Mouse (Mus musculus) lung, embryonic 14.5 days (tissue): ENCODE data around the gene Coq8b. TPM values are rescaled to one million over a fixed set of nuclear protein-coding genes. Genes with fewer than 3 reads are reported as not detected.
A peak's percentile ranks its signal among the peaks of the same experiment; 100 is the strongest.

Experiments
- ATAC-seq: fragments of 200-750 bp; cut with Nextera tagmentation; 2 replicates; pipeline ENCODE4 v1.8.0; 2017; ENCODE audit warnings: mild to moderate bottlenecking, moderate TSS enrichment, moderate library complexity; ENCODE audit not compliant: insufficient read depth
- DNase-seq: peaks from one replicate; pipeline ENCODE4 v3.0.0-alpha.2; 2015
- H3K27ac ChIP-seq: fragments of 300-500 bp; sonication (generic); 2 replicates; pipeline ENCODE4 v1.5.1; 2014; ENCODE audit warnings: low read depth, mild to moderate bottlenecking, moderate library complexity
- H3K27me3 ChIP-seq: fragments of 300-500 bp; sonication (generic); 2 replicates; pipeline ENCODE4 v1.6.1; 2014; ENCODE audit warnings: low read length, control low read depth; ENCODE audit not compliant: insufficient read depth
- H3K36me3 ChIP-seq: fragments of 300-500 bp; sonication (generic); 2 replicates; pipeline ENCODE4 v1.6.1; 2014; ENCODE audit warnings: control low read depth; ENCODE audit not compliant: insufficient read depth
- H3K4me1 ChIP-seq: fragments of 300-500 bp; sonication (generic); 2 replicates; pipeline ENCODE4 v1.6.1; 2014; ENCODE audit warnings: antibody characterized with exemption, control low read depth; ENCODE audit not compliant: insufficient read depth
- H3K4me2 ChIP-seq: fragments of 300-500 bp; sonication (generic); 2 replicates; pipeline ENCODE4 v1.6.1; 2014; ENCODE audit warnings: mild to moderate bottlenecking
- H3K4me3 ChIP-seq: fragments of 300-500 bp; sonication (generic); 2 replicates; pipeline ENCODE4 v1.5.1; 2014; ENCODE audit warnings: low read depth, low read length
- H3K9ac ChIP-seq: fragments of 300-500 bp; sonication (generic); 2 replicates; pipeline ENCODE4 v1.6.1; 2014
- H3K9me3 ChIP-seq: fragments of 300-500 bp; sonication (generic); 2 replicates; pipeline ENCODE4 v1.6.1; 2016; ENCODE audit warnings: low read depth, low read length, control low read depth
- CTCF ChIP-seq: IDR thresholded peaks from 2 replicates; pipeline ENCODE4 v1.5.1; 2016; ENCODE audit warnings: antibody characterized with exemption, low read depth
- WGBS: fragments of 180-500 bp; shearing (Covaris S2); extraction: QIAGEN DNeasy Blood & Tissue Kit; methylation state at CpG from one replicate; pipeline ENCODE4 v1.1.7; 2014; 5-methylcytosine and 5-hydroxymethylcytosine counted together
- polyA plus RNA-seq: library from polyadenylated mRNA; unstranded; fragments of >200 nt; fragmentation: Nextera tagmentation; extraction: Ambion mirVana; gene quantifications from 2 replicates; pipeline ENCODE4 v1.2.1, GENCODE M21; 2014

The Coq8b gene
- polyA plus RNA-seq, 1 experiment from 2014 or later = 13.7 TPM

GRCm38 (mm10) chr7:27228865-27229264 lies 4.0 kb upstream of the Coq8b start:
- Histone ChIP-seq H3K27ac (peak overlapping the region; percentile 91), H3K4me1 (peaks cover 17% of the 10 kb centered on the region; the same call in 1 of the 2 replicates), H3K27me3 (no peaks in the 10 kb centered on the region), H3K9ac (peak overlapping the region; percentile 76), H3K9me3 (no peaks in the 10 kb centered on the region), H3K4me3 (peak overlapping the region; percentile 76), H3K4me2 (peak overlapping the region; percentile 76), H3K36me3 (no peaks in the 10 kb centered on the region)
- no peak for TF ChIP-seq CTCF
- DNase-seq (no peak), ATAC-seq (no peak)
- WGBS = 13% methylated on average over 6 of the region's 6 CpGs

- H3K27me3 ChIP-seq = no peaks in the 10 kb centered on the region
- no peak overlapping the region for H3K9ac ChIP-seq
- no peaks in the 10 kb centered on the region for H3K9me3 ChIP-seq
- no peak overlapping the region for H3K4me3 ChIP-seq
- WGBS = 80% methylated on average over 4 of the region's 4 CpGs
- DNase-seq = no peak
- TF ChIP-seq CTCF = peak; percentile 43; the same call in 1 of the 2 replicates
- no peaks in the 10 kb centered on the region for H3K36me3 ChIP-seq
- no peak overlapping the region for H3K27ac ChIP-seq
- H3K4me2 ChIP-seq = no peak overlapping the region
- H3K4me1 ChIP-seq = peaks cover 7% of the 10 kb centered on the region; the same call in 1 of the 2 replicates
- ATAC-seq = no peak
These were observed 2.0 kb upstream of the Coq8b start for GRCm38 (mm10) chr7:27230781-27231180.

- no peak for ATAC-seq
- Histone ChIP-seq H3K27ac (no peak overlapping the region), H3K4me3 (no peak overlapping the region), H3K36me3 (no peaks in the 10 kb centered on the region), H3K4me2 (no peak overlapping the region), H3K9ac (no peak overlapping the region), H3K9me3 (no peaks in the 10 kb centered on the region), H3K4me1 (peaks cover 3% of the 10 kb centered on the region; the same call in 1 of the 2 replicates), H3K27me3 (no peaks in the 10 kb centered on the region)
- 72% methylated on average over 7 of the region's 7 CpGs for WGBS
- no peak for TF ChIP-seq CTCF
- no peak for DNase-seq
These were observed 1.0 kb upstream of the Coq8b start for GRCm38 (mm10) chr7:27231693-27232331.

GRCm38 (mm10) chr7:27233300-27233699 lies 477 bp downstream of the Coq8b start:
- Histone ChIP-seq H3K36me3 (0 out of 2 replicates have a peak, but pooled peaks cover 3% of the 10 kb centered on the region), H3K9ac (peak overlapping the region; percentile 58), H3K4me3 (peak overlapping the region; percentile 51), H3K4me1 (no peaks in the 10 kb centered on the region), H3K4me2 (peak overlapping the region; percentile 81), H3K27ac (peak overlapping the region; percentile 82), H3K27me3 (no peaks in the 10 kb centered on the region), H3K9me3 (no peaks in the 10 kb centered on the region)
- WGBS = 0% methylated on average over 6 of the region's 6 CpGs
- TF ChIP-seq CTCF = no peak
- DNase-seq = no peak
- ATAC-seq = peak; percentile 36; the same call in 1 of the 2 replicates

- DNase-seq (no peak), ATAC-seq (no peak)
- WGBS = 79% methylated on average over 2 of the region's 2 CpGs
- Histone ChIP-seq H3K27me3 (no peaks in the 10 kb centered on the region), H3K9me3 (no peaks in the 10 kb centered on the region), H3K4me2 (no peak overlapping the region), H3K36me3 (peaks cover 3% of the 10 kb centered on the region; the same call in 1 of the 2 replicates), H3K4me1 (no peaks in the 10 kb centered on the region), H3K27ac (no peak overlapping the region), H3K4me3 (no peak overlapping the region), H3K9ac (no peak overlapping the region)
- no peak for TF ChIP-seq CTCF
These were observed 2.9 kb downstream of the Coq8b start for GRCm38 (mm10) chr7:27235726-27236125.

- peak; percentile 44 for TF ChIP-seq CTCF
- H3K4me2 ChIP-seq = no peak overlapping the region
- H3K36me3 ChIP-seq = peaks cover 12% of the 10 kb centered on the region
- 78% methylated on average over 2 of the region's 2 CpGs for WGBS
- H3K4me1 ChIP-seq = no peaks in the 10 kb centered on the region
- no peak overlapping the region for H3K27ac ChIP-seq
- no peak overlapping the region for H3K4me3 ChIP-seq
- no peak for DNase-seq
- no peaks in the 10 kb centered on the region for H3K27me3 ChIP-seq
- no peak overlapping the region for H3K9ac ChIP-seq
- ATAC-seq = no peak
- H3K9me3 ChIP-seq = no peaks in the 10 kb centered on the region
These were observed 4.7 kb downstream of the Coq8b start for GRCm38 (mm10) chr7:27237527-27237926.

DNA sequence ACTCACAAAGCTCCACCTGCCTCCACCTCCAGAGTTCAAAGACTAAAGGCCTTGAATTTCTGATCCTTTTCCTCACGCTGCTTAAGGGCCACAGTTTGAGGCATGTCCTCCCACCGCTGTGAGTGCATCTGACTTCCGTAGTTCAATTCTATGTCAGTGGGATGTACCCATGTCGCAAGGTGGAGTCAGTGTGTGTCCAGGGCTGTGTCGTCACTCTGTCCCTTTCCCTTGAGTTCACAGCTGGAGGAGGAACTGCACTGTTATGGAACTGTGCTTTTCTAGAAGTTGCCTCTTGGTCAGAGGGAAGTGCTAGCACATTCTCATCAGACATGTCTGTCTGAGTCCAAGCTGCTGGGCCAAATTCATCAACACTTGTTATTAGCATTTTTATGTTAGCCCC lies 5.7 kb downstream of the Coq8b start:
- Histone ChIP-seq H3K4me2 (no peak overlapping the region), H3K27me3 (no peaks in the 10 kb centered on the region), H3K4me1 (no peaks in the 10 kb centered on the region), H3K9me3 (no peaks in the 10 kb centered on the region), H3K4me3 (no peak overlapping the region), H3K9ac (no peak overlapping the region), H3K27ac (no peak overlapping the region), H3K36me3 (peaks cover 17% of the 10 kb centered on the region)
- 89% methylated on average over 5 of the region's 5 CpGs for WGBS
- DNase-seq (no peak), ATAC-seq (no peak)
- no peak for TF ChIP-seq CTCF
